Mouse (Mus musculus) cerebellum, postnatal 10 days (tissue): Measurements from ENCODE around the gene Kmo.

Experiments
- DNase-seq, 2 experiments: peaks; one replicate each; pipeline ENCODE4 v3.0.0; 2021; ENCODE audit warnings: mixed read lengths in 2 of 2

Gene Kmo

DNA sequence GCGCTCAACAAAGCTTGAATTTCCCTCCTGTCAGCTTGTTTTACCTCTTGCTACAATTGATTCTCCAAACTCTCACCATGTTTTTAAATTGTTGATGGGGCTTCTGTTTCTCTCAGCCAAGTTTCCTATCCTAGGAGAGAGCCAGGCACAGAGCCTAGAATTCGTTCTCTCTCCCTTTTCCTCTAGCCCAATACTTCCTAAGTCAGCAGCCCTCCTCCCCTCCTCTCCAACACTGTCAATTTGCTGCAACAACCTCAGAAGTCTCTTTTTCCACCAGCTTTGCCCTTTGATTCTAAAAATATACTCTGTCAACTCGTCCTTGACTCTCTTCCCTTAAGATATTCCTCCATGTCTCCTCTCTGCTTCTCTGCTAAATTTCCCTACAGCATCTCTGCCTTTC is 79.2 kb downstream of the Kmo start:
- no peak for DNase-seq

DNA sequence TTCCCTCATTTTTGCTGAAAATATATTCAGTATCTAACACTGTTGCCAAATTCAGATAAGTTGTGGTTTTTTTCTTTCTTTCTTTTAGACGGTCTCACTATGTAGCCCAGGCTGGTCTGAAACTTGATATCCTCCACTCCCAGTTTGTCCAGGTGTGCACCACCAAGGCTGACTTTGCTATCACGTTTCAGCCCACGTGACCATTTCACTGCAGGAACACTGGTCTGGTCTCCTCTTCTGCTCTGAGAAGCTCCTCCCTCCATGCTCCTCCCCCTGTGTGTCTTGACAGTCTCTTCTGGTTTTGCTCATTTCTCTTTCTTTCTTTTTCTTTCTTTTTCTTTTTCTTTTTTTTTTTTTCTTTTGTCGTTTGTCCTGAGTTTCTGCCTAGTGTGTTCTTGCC is 79.6 kb downstream of the Kmo start:
- DNase-seq, result no peak

GRCm38 (mm10) chr1:175701145-175701544 is 81.0 kb downstream of the Kmo start:
- no peak for DNase-seq

DNA sequence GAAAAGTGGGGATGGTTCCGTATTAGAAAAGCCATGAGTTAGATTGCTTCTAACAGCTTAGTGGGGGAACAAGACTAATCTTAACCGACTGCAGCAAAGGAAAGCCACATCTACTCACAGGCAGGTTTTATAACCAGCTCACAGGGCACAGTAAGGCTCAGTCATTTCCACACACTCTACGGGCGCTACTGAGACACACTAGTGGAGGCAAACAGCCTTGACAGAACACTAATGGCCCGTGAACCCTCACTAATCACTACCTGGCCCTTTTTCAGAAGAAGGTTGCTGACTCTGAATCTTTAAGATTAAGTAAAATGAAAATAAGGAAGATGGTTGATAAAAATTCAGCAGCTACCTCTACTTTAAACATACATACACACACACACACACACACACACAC is 87.4 kb downstream of the Kmo start:
- DNase-seq, result no peak

- no peak for DNase-seq
These were observed 87.8 kb downstream of the Kmo start for GRCm38 (mm10) chr1:175708013-175708412.
